In the genomic region with DNA sequence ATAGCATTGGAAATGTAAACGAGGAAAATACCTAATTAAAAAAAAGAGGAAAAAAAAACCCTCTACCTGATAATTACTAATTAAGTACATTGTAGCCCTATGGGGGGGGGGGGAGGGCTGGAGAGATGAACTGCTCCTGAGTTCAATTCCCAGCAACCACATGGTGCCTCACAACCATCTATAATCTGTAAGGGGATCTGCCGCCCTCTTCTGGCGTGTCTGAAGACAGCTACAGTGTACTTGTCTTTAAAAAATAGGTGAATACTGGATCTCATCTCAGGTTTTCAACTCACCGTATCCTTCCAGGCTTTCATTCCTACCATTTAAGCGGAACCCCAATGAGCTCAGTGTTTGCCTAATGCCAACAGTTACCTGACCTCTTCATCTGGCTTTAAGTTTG, we compare ENCODE assay signal across 8 mouse cellular contexts. TPM values are rescaled to one million over a fixed set of nuclear protein-coding genes. Genes with fewer than 3 reads are reported as not detected.
DNase-seq lines count a peak whose midpoint lies in the region; ATAC-seq lines count a peak whose summit lies in the region.
"Had no signal": no experiment of that assay in that cellular context is flagged by ENCODE, and none has a peak within 500 bp of the region (broad histone marks: within the 10 kb centered on the region; RNA-seq: fewer than 3 reads in every experiment).

No protein-coding gene starts in this region.

- H3K27me3 ChIP-seq in kidney, embryonic 16.5 days (ENCODE audit: insufficient read depth, low read length): no peaks in the 10 kb centered on the region
- H3K27me3 ChIP-seq in neural tube, embryonic 11.5 days (ENCODE audit: control insufficient read depth, insufficient read depth, low read length): no peaks in the 10 kb centered on the region
- no peaks in the 10 kb centered on the region for H3K27me3 ChIP-seq in heart, embryonic 10.5 days (ENCODE audit: insufficient read depth, poor library complexity, severe bottlenecking)
- H3K27me3 ChIP-seq: embryonic facial prominence, embryonic 13.5 days had no signal

- H3K4me2 ChIP-seq in kidney, embryonic 16.5 days (replicated peaks; ENCODE audit: low read depth, low read length): no peak overlapping the region
- no peak overlapping the region for H3K4me2 ChIP-seq in neural tube, embryonic 11.5 days (ENCODE audit: low read depth)
- H3K4me2 ChIP-seq: embryonic facial prominence, embryonic 13.5 days had no signal

- 0 out of 2 replicates have a peak, but pooled peaks cover 2% of the 10 kb centered on the region for H3K4me1 ChIP-seq in kidney, embryonic 16.5 days (ENCODE audit: insufficient read depth, low read length)
- H3K4me1 ChIP-seq in neural tube, embryonic 11.5 days (ENCODE audit: control insufficient read depth, insufficient read depth, low read length): no peaks in the 10 kb centered on the region
- H3K4me1 ChIP-seq in heart, embryonic 10.5 days: no peaks in the 10 kb centered on the region
- H3K4me1 ChIP-seq: embryonic facial prominence, embryonic 13.5 days had no signal

- no peak overlapping the region for H3K4me3 ChIP-seq in kidney, embryonic 16.5 days (ENCODE audit: low read length)
- no peak overlapping the region for H3K4me3 ChIP-seq in neural tube, embryonic 11.5 days (ENCODE audit: low read depth, low read length)
- H3K4me3 ChIP-seq in heart, embryonic 10.5 days: no peak overlapping the region
- H3K4me3 ChIP-seq: embryonic facial prominence, embryonic 13.5 days had no signal

- DNase-seq in kidney, postnatal 10 days: peak; percentile 48
- peak; percentile 47 to 48 for DNase-seq in B cell, adult 2 months
- peak; percentile 48 for DNase-seq in ES-CJ7 (ENCODE audit: low read depth, low spot score)
- peak; percentile 19 for DNase-seq in embryo, embryonic 11.5 days (ENCODE audit: low read depth, low spot score)
- DNase-seq in neural tube, embryonic 11.5 days (ENCODE audit: low spot score): peak; percentile 30
- DNase-seq in heart, embryonic 10.5 days (ENCODE audit: low spot score): no peak

- no peaks in the 10 kb centered on the region for H3K9me3 ChIP-seq in kidney, embryonic 16.5 days (ENCODE audit: low read length)
- H3K9me3 ChIP-seq in neural tube, embryonic 11.5 days (ENCODE audit: control insufficient read depth, low read length): no peaks in the 10 kb centered on the region
- H3K9me3 ChIP-seq in heart, embryonic 10.5 days: no peaks in the 10 kb centered on the region
- H3K9me3 ChIP-seq: embryonic facial prominence, embryonic 13.5 days had no signal

- ATAC-seq in kidney, embryonic 16.5 days (ENCODE audit: low FRiP score, low TSS enrichment): no peak
- ATAC-seq in neural tube, embryonic 11.5 days (ENCODE audit: insufficient read depth, low FRiP score, low TSS enrichment): no peak

- no peak overlapping the region for H3K27ac ChIP-seq in kidney, embryonic 16.5 days (ENCODE audit: low read length)
- no peak overlapping the region for H3K27ac ChIP-seq in neural tube, embryonic 11.5 days (ENCODE audit: low read depth, low read length)
- H3K27ac ChIP-seq in heart, embryonic 10.5 days: no peak overlapping the region
- H3K27ac ChIP-seq: embryonic facial prominence, embryonic 13.5 days had no signal

- no peak overlapping the region for H3K9ac ChIP-seq in kidney, embryonic 16.5 days (replicated peaks; ENCODE audit: low read length)
- H3K9ac ChIP-seq in neural tube, embryonic 11.5 days (ENCODE audit: low read length): no peak overlapping the region
- H3K9ac ChIP-seq: embryonic facial prominence, embryonic 13.5 days had no signal

- WGBS in kidney, embryonic 16.5 days: 42% methylated on average over 5 of the region's 5 CpGs
- WGBS in neural tube, embryonic 11.5 days: 31% methylated on average over 5 of the region's 5 CpGs
- WGBS in heart, embryonic 10.5 days: 38% methylated on average over 5 of the region's 5 CpGs

- H3K36me3 ChIP-seq in kidney, embryonic 16.5 days (ENCODE audit: insufficient read depth, low read length): peaks cover 27% of the 10 kb centered on the region
- H3K36me3 ChIP-seq in neural tube, embryonic 11.5 days (ENCODE audit: control insufficient read depth, insufficient read depth, low read length): peaks cover 1% of the 10 kb centered on the region; the same call in 1 of the 2 replicates
- peaks cover 36% of the 10 kb centered on the region for H3K36me3 ChIP-seq in heart, embryonic 10.5 days

RNA-seq across cellular contexts. Expression of a gene that starts 5.3 kb away (rescaled TPM):
- 43.2 and 58.3 TPM in 2 replicates for polyA plus RNA-seq in kidney, embryonic 16.5 days (2015; fragmentation: Nextera tagmentation; extraction: Ambion mirVana)
- polyA plus RNA-seq in neural tube, embryonic 11.5 days (2014; fragmentation: Nextera tagmentation; extraction: Ambion mirVana): 64.4 and 78.3 TPM in 2 replicates
- 56.6 and 57.3 TPM in 2 replicates for polyA plus RNA-seq in heart, embryonic 10.5 days (2016; fragmentation: Nextera tagmentation; extraction: Ambion mirVana)

RNA-seq across cellular contexts. Expression of a gene that starts 5.4 kb away (rescaled TPM):
- polyA plus RNA-seq in kidney, embryonic 16.5 days (2015; fragmentation: Nextera tagmentation; extraction: Ambion mirVana): 6.3 and 9.1 TPM in 2 replicates
- 9.7 TPM in 2 replicates for polyA plus RNA-seq in neural tube, embryonic 11.5 days (2014; fragmentation: Nextera tagmentation; extraction: Ambion mirVana)
- polyA plus RNA-seq in heart, embryonic 10.5 days (2016; fragmentation: Nextera tagmentation; extraction: Ambion mirVana): 13.4 and 14.0 TPM in 2 replicates

RNA-seq across cellular contexts. Expression of a gene that starts 48.7 kb away (rescaled TPM):
- polyA plus RNA-seq in kidney, embryonic 16.5 days (2015; fragmentation: Nextera tagmentation; extraction: Ambion mirVana): 7.5 and 10.8 TPM in 2 replicates
- 62.0 and 64.8 TPM in 2 replicates for polyA plus RNA-seq in neural tube, embryonic 11.5 days (2014; fragmentation: Nextera tagmentation; extraction: Ambion mirVana)
- 25.8 and 36.2 TPM in 2 replicates for polyA plus RNA-seq in heart, embryonic 10.5 days (2016; fragmentation: Nextera tagmentation; extraction: Ambion mirVana)
